Mouse (Mus musculus): ENCODE measurements at regions not wholly inside any gene's neighbourhood (a gene's known extent, or its start where the extent isn't known, plus 50 kb on each side); places are given as distances from the start of the nearest gene placed in this dataset.

GRCm38 (mm10) chr13:28898900-28899299, 54.6 kb downstream of the Sox4 start:
- Histone ChIP-seq H3K27ac (no peak overlapping the region), H3K4me3 (ENCODE audit: low read length) (no peak overlapping the region), H3K4me2 (ENCODE audit: low read depth, low read length) (no peak overlapping the region), H3K36me3 (ENCODE audit: insufficient read depth, low read length) (no peaks in the 10 kb centered on the region), H3K9ac (replicated peaks; ENCODE audit: low read length) (no peak overlapping the region), H3K27me3 (ENCODE audit: insufficient read depth, low read length) (no peaks in the 10 kb centered on the region), H3K4me1 (ENCODE audit: insufficient read depth, low read length) (no peaks in the 10 kb centered on the region), H3K9me3 (ENCODE audit: low read length) (peaks cover 4% of the 10 kb centered on the region; the same call in 1 of the 2 replicates)
- ATAC-seq (no peak), DNase-seq (ENCODE audit: low spot score) (no peak)
- 82% methylated on average over 4 of the region's 4 CpGs for WGBS
- TF ChIP-seq CTCF (IDR thresholded peaks at IDR 0.05; ENCODE audit: low read depth) = no peak

DNA sequence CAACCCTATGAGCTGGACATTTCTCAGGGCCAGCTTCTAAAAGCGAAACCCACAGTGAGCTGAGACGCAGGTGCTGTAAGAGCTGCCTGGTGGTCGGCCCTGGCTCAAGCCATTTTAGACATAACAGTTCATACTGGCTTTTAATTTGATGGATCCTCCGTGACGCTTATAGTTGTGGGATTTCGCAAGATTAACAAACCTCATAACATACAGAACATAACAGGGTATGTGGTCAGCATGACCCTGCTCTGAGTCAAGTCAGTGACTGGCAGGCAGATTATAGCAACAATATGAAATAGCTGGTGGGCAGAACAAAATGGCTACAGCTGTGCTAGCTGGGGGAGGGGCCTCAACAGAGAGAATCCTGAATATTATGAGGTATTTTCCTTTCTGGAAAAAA, 60.6 kb downstream of the Sox4 start:
- DNase-seq (ENCODE audit: low spot score) (no peak), ATAC-seq (no peak)
- Histone ChIP-seq H3K9ac (replicated peaks; ENCODE audit: low read length) (no peak overlapping the region), H3K4me1 (ENCODE audit: insufficient read depth, low read length) (no peaks in the 10 kb centered on the region), H3K9me3 (ENCODE audit: low read length) (peaks cover 4% of the 10 kb centered on the region; the same call in 1 of the 2 replicates), H3K27me3 (ENCODE audit: insufficient read depth, low read length) (no peaks in the 10 kb centered on the region), H3K4me3 (ENCODE audit: low read length) (no peak overlapping the region), H3K36me3 (ENCODE audit: insufficient read depth, low read length) (no peaks in the 10 kb centered on the region), H3K4me2 (ENCODE audit: low read depth, low read length) (no peak overlapping the region), H3K27ac (no peak overlapping the region)
- no peak for TF ChIP-seq CTCF (IDR thresholded peaks at IDR 0.05; ENCODE audit: low read depth)
- WGBS = 92% methylated on average over 6 of the region's 6 CpGs

DNA sequence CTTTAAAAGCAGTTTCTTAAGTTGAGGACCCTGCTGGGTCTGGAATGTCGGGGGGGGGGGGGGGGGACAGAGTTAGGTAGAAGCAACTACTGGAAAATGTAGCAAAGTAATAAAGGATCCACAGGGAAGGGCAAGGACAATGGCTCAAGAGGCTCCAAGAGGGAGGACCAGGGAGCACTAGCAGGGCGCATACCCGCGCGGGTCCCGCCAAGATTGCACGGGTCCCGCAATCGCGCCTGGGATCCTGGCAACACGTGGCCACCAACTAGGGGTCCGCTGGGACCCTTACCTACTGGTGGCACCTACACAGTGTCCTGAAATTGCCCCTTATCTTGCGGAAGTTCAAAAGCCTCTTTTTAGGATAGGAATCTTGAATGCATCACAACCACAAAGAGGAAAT, 66.4 kb downstream of the Sox4 start:
- Histone ChIP-seq H3K4me1 (ENCODE audit: insufficient read depth, low read length) (0 out of 2 replicates have a peak, but pooled peaks cover 5% of the 10 kb centered on the region), H3K27ac (no peak overlapping the region), H3K4me3 (ENCODE audit: low read length) (no peak overlapping the region), H3K27me3 (ENCODE audit: insufficient read depth, low read length) (no peaks in the 10 kb centered on the region), H3K9me3 (ENCODE audit: low read length) (no peaks in the 10 kb centered on the region), H3K36me3 (ENCODE audit: insufficient read depth, low read length) (no peaks in the 10 kb centered on the region), H3K9ac (replicated peaks; ENCODE audit: low read length) (no peak overlapping the region), H3K4me2 (ENCODE audit: low read depth, low read length) (peak overlapping the region; percentile 35)
- 14% methylated on average over 13 of the region's 13 CpGs for WGBS
- no peak for DNase-seq (ENCODE audit: low spot score)
- ATAC-seq = no peak
- no peak for TF ChIP-seq CTCF (IDR thresholded peaks at IDR 0.05; ENCODE audit: low read depth)

- Histone ChIP-seq H3K36me3 (ENCODE audit: insufficient read depth, low read length) (no peaks in the 10 kb centered on the region), H3K27me3 (ENCODE audit: insufficient read depth, low read length) (no peaks in the 10 kb centered on the region), H3K4me2 (ENCODE audit: low read depth, low read length) (peak overlapping the region; percentile 35), H3K4me3 (ENCODE audit: low read length) (no peak overlapping the region), H3K9me3 (ENCODE audit: low read length) (no peaks in the 10 kb centered on the region), H3K9ac (replicated peaks; ENCODE audit: low read length) (no peak overlapping the region), H3K27ac (no peak overlapping the region), H3K4me1 (ENCODE audit: insufficient read depth, low read length) (0 out of 2 replicates have a peak, but pooled peaks cover 5% of the 10 kb centered on the region)
- no peak for TF ChIP-seq CTCF (IDR thresholded peaks at IDR 0.05; ENCODE audit: low read depth)
- no peak for ATAC-seq
- DNase-seq (ENCODE audit: low spot score) = peak; percentile 6
- 18% methylated on average over 11 of the region's 11 CpGs for WGBS
These were observed 66.8 kb downstream of the Sox4 start for GRCm38 (mm10) chr13:28886691-28887090.

- TF ChIP-seq CTCF (IDR thresholded peaks at IDR 0.05; ENCODE audit: low read depth) = no peak
- peak; percentile 50; the same call in 1 of the 2 replicates for ATAC-seq
- no peaks in the 10 kb centered on the region for H3K9me3 ChIP-seq (ENCODE audit: low read length)
- peak overlapping the region; percentile 71 for H3K4me2 ChIP-seq (ENCODE audit: low read depth, low read length)
- WGBS = under 1% methylated on average over 28 of the region's 30 CpGs
- no peaks in the 10 kb centered on the region for H3K36me3 ChIP-seq (ENCODE audit: insufficient read depth, low read length)
- peak overlapping the region; percentile 52 for H3K4me3 ChIP-seq (ENCODE audit: low read length)
- peak overlapping the region; percentile 47 for H3K9ac ChIP-seq (replicated peaks; ENCODE audit: low read length)
- peak; percentile 21 for DNase-seq (ENCODE audit: low spot score)
- 0 out of 2 replicates have a peak, but pooled peaks cover 5% of the 10 kb centered on the region for H3K4me1 ChIP-seq (ENCODE audit: insufficient read depth, low read length)
- no peak overlapping the region for H3K27ac ChIP-seq
- no peaks in the 10 kb centered on the region for H3K27me3 ChIP-seq (ENCODE audit: insufficient read depth, low read length)
These were observed 68.2 kb downstream of the Sox4 start for GRCm38 (mm10) chr13:28885083-28886037.

GRCm38 (mm10) chr13:28884191-28884820, 69.2 kb downstream of the Sox4 start:
- DNase-seq (ENCODE audit: low spot score) (peak; percentile 12), ATAC-seq (0 out of 2 replicates have a peak, but pooled peaks have one; percentile 39)
- no peak for TF ChIP-seq CTCF (IDR thresholded peaks at IDR 0.05; ENCODE audit: low read depth)
- Histone ChIP-seq H3K27ac (no peak overlapping the region), H3K27me3 (ENCODE audit: insufficient read depth, low read length) (no peaks in the 10 kb centered on the region), H3K36me3 (ENCODE audit: insufficient read depth, low read length) (no peaks in the 10 kb centered on the region), H3K9ac (replicated peaks; ENCODE audit: low read length) (peak overlapping the region; percentile 47; the same call in 1 of the 2 replicates), H3K4me1 (ENCODE audit: insufficient read depth, low read length) (0 out of 2 replicates have a peak, but pooled peaks cover 5% of the 10 kb centered on the region), H3K9me3 (ENCODE audit: low read length) (no peaks in the 10 kb centered on the region), H3K4me2 (ENCODE audit: low read depth, low read length) (peak overlapping the region; percentile 71), H3K4me3 (ENCODE audit: low read length) (peak overlapping the region; percentile 52)
- WGBS = 1% methylated on average over 26 of the region's 26 CpGs

All from hindbrain, postnatal 0 days (tissue).